Mouse (Mus musculus) lung, embryonic 16.5 days (tissue): ENCODE measurements around the gene Fam160a2. TPM values are rescaled to one million over a fixed set of nuclear protein-coding genes. Genes with fewer than 3 reads are reported as not detected.

Experiments used
- ATAC-seq: fragments of 200-750 bp; cut with Nextera tagmentation; 2 replicates; pipeline ENCODE4 v1.8.0; 2017; ENCODE audit warnings: low read depth, mild to moderate bottlenecking, moderate library complexity
- H3K27ac ChIP-seq: fragments of 300-500 bp; sonication (generic); 2 replicates; pipeline ENCODE4 v1.5.1; 2014; ENCODE audit warnings: mild to moderate bottlenecking, control low read depth, low read length
- H3K27me3 ChIP-seq: fragments of 300-500 bp; sonication (generic); 2 replicates; pipeline ENCODE4 v1.6.1; 2014; ENCODE audit warnings: low read depth, low read length, mixed read lengths; ENCODE audit not compliant: control insufficient read depth, insufficient read depth
- H3K36me3 ChIP-seq: fragments of 300-500 bp; sonication (generic); 2 replicates; pipeline ENCODE4 v1.6.1; 2014; ENCODE audit warnings: low read length; ENCODE audit not compliant: control insufficient read depth, insufficient read depth
- H3K4me1 ChIP-seq: fragments of 300-500 bp; sonication (generic); replicated peaks from 2 replicates; pipeline ENCODE4 v1.6.1; 2014; ENCODE audit warnings: low read length, mixed read lengths; ENCODE audit not compliant: control insufficient read depth, insufficient read depth
- H3K4me2 ChIP-seq: fragments of 300-500 bp; sonication (generic); 2 replicates; pipeline ENCODE4 v1.6.1; 2014; ENCODE audit warnings: low read depth, low read length, control low read depth
- H3K4me3 ChIP-seq: fragments of 300-500 bp; sonication (generic); 2 replicates; pipeline ENCODE4 v1.5.1; 2014; ENCODE audit warnings: mild to moderate bottlenecking, low read length, control low read depth
- H3K9ac ChIP-seq: fragments of 300-500 bp; sonication (generic); 2 replicates; pipeline ENCODE4 v1.6.1; 2014; ENCODE audit warnings: low read length, control low read depth
- H3K9me3 ChIP-seq: fragments of 300-500 bp; sonication (generic); 2 replicates; pipeline ENCODE4 v1.6.1; 2016; ENCODE audit warnings: low read length; ENCODE audit not compliant: control insufficient read depth
- WGBS: fragments of 180-500 bp; shearing (Covaris S2); extraction: QIAGEN DNeasy Blood & Tissue Kit; methylation state at CpG from one replicate; pipeline ENCODE4 v1.1.7; 2014; 5-methylcytosine and 5-hydroxymethylcytosine counted together
- polyA plus RNA-seq: library from polyadenylated mRNA; unstranded; fragments of >200 nt; fragmentation: Nextera tagmentation; extraction: Ambion mirVana; gene quantifications from 2 replicates; pipeline ENCODE4 v1.2.1, GENCODE M21; 2015

Fam160a2 gene
- polyA plus RNA-seq, 1 experiment from 2014 or later: 39.3 TPM

- H3K27ac ChIP-seq: no peak overlapping the region
- no peak overlapping the region for H3K4me3 ChIP-seq
- peaks cover 5% of the 10 kb centered on the region for H3K4me1 ChIP-seq
- no peak overlapping the region for H3K9ac ChIP-seq
- no peaks in the 10 kb centered on the region for H3K9me3 ChIP-seq
- ATAC-seq: no peak
- no peak overlapping the region for H3K4me2 ChIP-seq
- H3K27me3 ChIP-seq: no peaks in the 10 kb centered on the region
- 0 out of 2 replicates have a peak, but pooled peaks cover 2% of the 10 kb centered on the region for H3K36me3 ChIP-seq
Observed at GRCm38 (mm10) chr7:105396126-105396525, 3.7 kb downstream of the Fam160a2 start.

GRCm38 (mm10) chr7:105395131-105395820 lies 4.6 kb downstream of the Fam160a2 start:
- no peak for ATAC-seq
- Histone ChIP-seq H3K9ac (no peak overlapping the region), H3K9me3 (no peaks in the 10 kb centered on the region), H3K4me3 (no peak overlapping the region), H3K27me3 (no peaks in the 10 kb centered on the region), H3K4me1 (peaks cover 5% of the 10 kb centered on the region), H3K27ac (no peak overlapping the region), H3K36me3 (0 out of 2 replicates have a peak, but pooled peaks cover 2% of the 10 kb centered on the region), H3K4me2 (no peak overlapping the region)

DNA sequence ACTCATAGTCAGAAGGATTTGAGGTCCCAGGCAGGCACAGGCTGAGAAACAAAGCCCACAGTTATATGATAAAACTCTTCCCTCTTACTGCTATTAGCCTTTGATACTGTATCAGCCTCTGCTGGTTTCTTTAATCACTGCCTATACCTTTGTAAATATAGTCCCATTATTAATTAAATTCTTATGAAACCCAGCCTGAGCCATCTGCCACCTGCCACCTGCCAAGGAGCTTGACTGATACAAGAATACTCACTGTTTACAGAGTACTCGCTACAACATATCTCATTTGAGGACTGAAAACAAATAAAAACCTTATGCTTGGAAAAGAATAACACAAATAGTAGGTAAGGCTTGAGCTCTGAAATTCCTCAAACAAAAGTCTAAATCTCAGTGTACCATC lies 5.2 kb downstream of the Fam160a2 start:
- H3K27ac ChIP-seq: no peak overlapping the region
- no peak for ATAC-seq
- 67% methylated on average over 1 of the region's 1 CpGs for WGBS
- peaks cover 7% of the 10 kb centered on the region for H3K36me3 ChIP-seq
- H3K4me2 ChIP-seq: no peak overlapping the region
- no peak overlapping the region for H3K9ac ChIP-seq
- H3K27me3 ChIP-seq: no peaks in the 10 kb centered on the region
- H3K9me3 ChIP-seq: no peaks in the 10 kb centered on the region
- peaks cover 5% of the 10 kb centered on the region for H3K4me1 ChIP-seq
- H3K4me3 ChIP-seq: no peak overlapping the region

GRCm38 (mm10) chr7:105390236-105390635 lies 9.6 kb downstream of the Fam160a2 start:
- 85% methylated on average over 2 of the region's 2 CpGs for WGBS
- no peak for ATAC-seq
- peaks cover 32% of the 10 kb centered on the region for H3K36me3 ChIP-seq

DNA sequence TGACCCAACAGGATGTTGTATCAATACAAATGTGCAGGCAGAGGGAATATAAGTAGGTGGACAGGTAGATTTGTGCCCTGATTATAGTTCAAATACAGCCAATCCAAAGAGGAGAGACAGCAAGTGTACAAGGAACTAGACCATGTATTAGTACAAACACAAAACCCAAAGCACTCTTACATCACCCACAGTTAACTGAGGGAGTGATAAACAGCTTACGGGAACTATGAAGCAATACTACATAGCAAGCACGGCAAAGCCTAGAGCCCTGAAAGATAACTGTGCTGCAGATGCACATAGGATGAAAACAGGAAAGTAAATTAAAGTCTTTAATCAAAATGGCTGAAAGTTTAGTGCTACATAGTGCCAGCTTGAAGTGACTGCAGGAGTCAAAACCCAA lies 12.2 kb downstream of the Fam160a2 start:
- Histone ChIP-seq H3K4me2 (no peak overlapping the region), H3K4me1 (no peaks in the 10 kb centered on the region), H3K4me3 (no peak overlapping the region), H3K36me3 (peaks cover 54% of the 10 kb centered on the region), H3K27me3 (no peaks in the 10 kb centered on the region), H3K9ac (no peak overlapping the region), H3K27ac (no peak overlapping the region), H3K9me3 (no peaks in the 10 kb centered on the region)
- no peak for ATAC-seq
- WGBS: 89% methylated on average over 2 of the region's 2 CpGs

More at GRCm38 (mm10) chr7:105390236-105390635, 9.6 kb downstream of the Fam160a2 start:
- Histone ChIP-seq H3K27ac (no peak overlapping the region), H3K9ac (no peak overlapping the region), H3K27me3 (no peaks in the 10 kb centered on the region), H3K4me1 (no peaks in the 10 kb centered on the region), H3K4me2 (no peak overlapping the region), H3K9me3 (no peaks in the 10 kb centered on the region), H3K4me3 (no peak overlapping the region)

DNA sequence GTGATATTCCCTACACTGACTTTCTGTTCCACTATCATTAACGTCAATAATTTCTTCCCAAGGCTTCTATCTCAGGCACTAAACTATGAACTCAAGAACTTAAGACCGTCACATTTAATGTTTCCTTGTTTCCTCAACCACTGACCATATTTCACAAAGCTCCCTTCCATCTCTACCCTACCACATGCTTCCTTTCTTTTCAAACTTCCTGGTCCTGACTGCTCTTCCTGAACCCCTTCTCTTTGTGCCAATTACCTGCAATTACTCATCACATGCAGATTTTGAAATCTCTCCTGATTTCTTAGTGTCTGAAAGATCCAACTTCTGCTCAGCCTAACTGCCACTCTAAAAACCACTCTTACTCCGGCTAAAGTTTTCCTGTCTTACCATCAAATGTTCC lies 19.5 kb downstream of the Fam160a2 start:
- Histone ChIP-seq H3K27me3 (no peaks in the 10 kb centered on the region), H3K4me3 (no peak overlapping the region), H3K4me1 (no peaks in the 10 kb centered on the region), H3K9me3 (no peaks in the 10 kb centered on the region), H3K9ac (no peak overlapping the region), H3K36me3 (peaks cover 53% of the 10 kb centered on the region), H3K4me2 (no peak overlapping the region), H3K27ac (no peak overlapping the region)
- ATAC-seq: no peak
- 92% methylated on average over 3 of the region's 3 CpGs for WGBS

GRCm38 (mm10) chr7:105374866-105375265 lies 25.0 kb downstream of the Fam160a2 start, which contains the start of gene Gm5901:
Gene Gm5901 (plus strand): TSS chr7:105375038.
- no peak within 1 kb of the TSS for H3K4me2 ChIP-seq
- H3K4me1 ChIP-seq: no peaks in the 10 kb centered on the region
- peaks cover 16% of the 10 kb centered on the region for H3K36me3 ChIP-seq
- H3K9me3 ChIP-seq: no peaks in the 10 kb centered on the region
- H3K27ac ChIP-seq: no peak within 1 kb of the TSS
- ATAC-seq: no peak
- H3K9ac ChIP-seq: no peak within 1 kb of the TSS
- WGBS: 84% methylated on average over 1 of the region's 1 CpGs
- no peak within 1 kb of the TSS for H3K4me3 ChIP-seq
- no peaks in the 10 kb centered on the region for H3K27me3 ChIP-seq

GRCm38 (mm10) chr7:105373976-105374375 lies 25.9 kb downstream of the Fam160a2 start:
- Histone ChIP-seq H3K27ac (no peak overlapping the region), H3K36me3 (peaks cover 16% of the 10 kb centered on the region), H3K4me2 (no peak overlapping the region), H3K9ac (no peak overlapping the region), H3K4me1 (no peaks in the 10 kb centered on the region), H3K9me3 (no peaks in the 10 kb centered on the region), H3K27me3 (no peaks in the 10 kb centered on the region), H3K4me3 (no peak overlapping the region)
- no peak for ATAC-seq
- 94% methylated on average over 3 of the region's 3 CpGs for WGBS

DNA sequence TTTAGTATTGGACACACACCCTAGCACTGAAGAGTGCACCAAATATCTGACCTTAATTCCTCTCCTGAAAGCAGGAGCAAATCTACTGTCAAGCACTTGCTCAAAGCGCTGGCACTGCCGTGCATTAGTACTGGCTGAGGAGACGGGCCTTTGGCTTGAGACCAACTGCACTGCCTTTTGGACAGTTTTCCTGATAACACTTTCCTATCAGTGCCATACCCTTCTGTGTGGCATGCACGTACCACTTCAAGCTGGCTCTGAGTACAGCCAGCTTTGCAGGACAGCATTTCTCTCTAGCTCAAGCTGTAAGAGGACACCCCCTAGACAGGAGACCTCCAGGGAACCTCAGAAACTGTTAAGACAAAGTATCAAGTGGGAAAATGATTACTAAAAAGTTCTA lies 26.3 kb downstream of the Fam160a2 start:
- Histone ChIP-seq H3K4me2 (no peak overlapping the region), H3K27me3 (no peaks in the 10 kb centered on the region), H3K9me3 (no peaks in the 10 kb centered on the region), H3K4me3 (no peak overlapping the region), H3K36me3 (peaks cover 13% of the 10 kb centered on the region), H3K9ac (no peak overlapping the region), H3K4me1 (no peaks in the 10 kb centered on the region), H3K27ac (no peak overlapping the region)
- 61% methylated on average over 4 of the region's 4 CpGs for WGBS
- ATAC-seq: 0 out of 2 replicates have a peak, but pooled peaks have one; percentile 20
